Mouse (Mus musculus): Measurements from ENCODE around the gene Crim1. TPM values are rescaled to one million over a fixed set of nuclear protein-coding genes. Genes with fewer than 3 reads are reported as not detected.
"Not testable (repeated sequence)": the region's sequence is repeated elsewhere in the genome, so short reads cannot be mapped to it uniquely, and the experiment has no call there.

Crim1 gene
- polyA plus RNA-seq, 1 experiment = 19.2 TPM

DNA sequence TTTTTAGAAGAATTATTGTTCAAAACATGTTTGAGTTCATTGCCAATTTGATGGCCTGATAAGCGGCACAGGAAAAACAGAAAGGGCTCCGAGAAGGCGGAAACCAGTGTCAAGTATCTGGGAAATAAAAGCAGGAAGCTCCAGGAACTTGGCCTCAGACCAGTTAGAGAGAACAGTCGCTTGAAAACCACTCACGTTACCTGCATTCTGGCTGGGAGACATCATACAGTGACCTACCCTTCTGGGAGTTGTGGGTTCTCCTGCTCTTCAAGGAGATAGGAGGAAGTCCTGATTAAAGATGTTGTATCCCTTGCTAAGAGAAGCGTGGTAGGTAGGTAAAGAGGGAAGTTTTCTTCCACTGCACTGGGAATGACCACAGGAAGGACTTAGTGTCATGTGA, 44.7 kb downstream of the Crim1 start:
- Histone ChIP-seq H3K36me3 (ENCODE audit: control insufficient read depth, insufficient read depth, low read length) (no peaks in the 10 kb centered on the region), H3K4me3 (ENCODE audit: control insufficient read depth, insufficient read depth, low read length) (no peak overlapping the region), H3K27ac (ENCODE audit: control insufficient read depth, insufficient read depth, low read length) (no peak overlapping the region), H3K4me1 (replicated peaks; ENCODE audit: control insufficient read depth, insufficient read depth, low read length) (peaks cover 6% of the 10 kb centered on the region), H3K27me3 (ENCODE audit: control insufficient read depth, insufficient read depth, low read length) (no peaks in the 10 kb centered on the region)
- no peak for DNase-seq
- 71% methylated on average over 6 of the region's 6 CpGs for WGBS
- TF ChIP-seq CTCF (IDR thresholded peaks at IDR 0.05; ENCODE audit: borderline replicate concordance, control insufficient read depth, extremely low read depth, insufficient read depth, low read length, poor library complexity) (no peak), POLR2A (IDR thresholded peaks at IDR 0.05; ENCODE audit: control insufficient read depth, extremely low read depth, insufficient read depth, low read length, poor library complexity) (no peak)

DNA sequence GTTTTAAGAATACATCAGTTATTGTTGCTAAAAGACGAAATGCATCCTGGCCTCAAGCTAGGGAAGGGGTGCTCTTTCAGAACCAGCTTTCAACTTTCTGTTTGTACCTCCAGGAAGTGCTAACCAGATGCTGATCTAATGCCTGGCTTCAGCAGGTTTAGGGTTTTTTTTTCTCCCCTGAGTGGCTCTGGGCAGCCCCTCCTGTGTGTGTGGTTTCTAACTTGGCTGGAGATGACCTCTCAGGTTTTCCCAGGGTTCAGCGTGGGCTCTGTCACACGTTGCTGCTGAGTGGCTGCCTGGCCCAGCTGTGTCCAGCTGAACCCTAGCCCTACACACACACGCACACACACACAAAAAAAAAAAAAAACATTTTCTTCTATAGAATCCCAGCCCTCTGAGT, 45.4 kb downstream of the Crim1 start:
- DNase-seq = no peak
- TF ChIP-seq POLR2A (IDR thresholded peaks at IDR 0.05; ENCODE audit: control insufficient read depth, extremely low read depth, insufficient read depth, low read length, poor library complexity) (no peak), CTCF (IDR thresholded peaks at IDR 0.05; ENCODE audit: borderline replicate concordance, control insufficient read depth, extremely low read depth, insufficient read depth, low read length, poor library complexity) (no peak)
- Histone ChIP-seq H3K4me3 (ENCODE audit: control insufficient read depth, insufficient read depth, low read length) (no peak overlapping the region), H3K27ac (ENCODE audit: control insufficient read depth, insufficient read depth, low read length) (no peak overlapping the region), H3K36me3 (ENCODE audit: control insufficient read depth, insufficient read depth, low read length) (no peaks in the 10 kb centered on the region), H3K4me1 (replicated peaks; ENCODE audit: control insufficient read depth, insufficient read depth, low read length) (peaks cover 6% of the 10 kb centered on the region), H3K27me3 (ENCODE audit: control insufficient read depth, insufficient read depth, low read length) (no peaks in the 10 kb centered on the region)
- WGBS = 17% methylated on average over 4 of the region's 4 CpGs

DNA sequence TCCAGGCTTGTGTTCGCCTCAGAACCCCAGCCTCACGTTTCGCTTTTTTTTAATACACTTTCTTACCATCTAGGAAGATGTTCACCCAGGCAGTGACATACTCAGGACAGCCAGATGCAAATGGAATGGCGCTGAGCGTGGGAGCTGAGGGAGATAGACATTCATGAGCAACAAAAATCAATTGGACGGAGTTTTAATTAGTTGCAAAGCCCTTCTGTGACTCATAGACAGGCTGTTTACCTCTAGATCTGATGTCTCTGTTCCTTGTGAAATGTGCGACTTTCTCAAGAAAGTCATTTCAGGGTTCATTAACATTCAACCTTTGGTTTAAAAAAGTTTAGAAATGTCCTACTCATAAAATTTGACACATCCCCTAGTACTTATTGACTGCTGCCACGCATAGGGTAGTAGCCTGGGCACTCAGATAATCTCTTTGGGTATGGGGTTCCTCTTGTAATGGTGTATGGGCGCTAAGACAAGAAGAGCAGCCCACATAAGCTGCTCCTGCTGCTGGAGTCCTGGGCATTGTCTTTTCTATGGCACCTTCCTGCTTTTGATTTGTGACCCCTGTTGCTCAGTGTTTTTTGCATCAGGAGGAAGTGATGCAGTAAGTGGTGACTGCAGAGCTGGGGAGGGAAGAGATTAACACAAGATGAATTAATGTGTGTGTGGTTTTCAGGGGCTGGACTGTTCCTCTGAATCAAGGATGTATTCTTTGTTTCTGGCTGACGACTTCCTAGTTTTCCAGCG, 46.8 kb downstream of the Crim1 start:
- Histone ChIP-seq H3K27me3 (ENCODE audit: control insufficient read depth, insufficient read depth, low read length) (no peaks in the 10 kb centered on the region), H3K36me3 (ENCODE audit: control insufficient read depth, insufficient read depth, low read length) (no peaks in the 10 kb centered on the region), H3K4me3 (ENCODE audit: control insufficient read depth, insufficient read depth, low read length) (no peak overlapping the region), H3K27ac (ENCODE audit: control insufficient read depth, insufficient read depth, low read length) (no peak overlapping the region; the same call in 1 of the 2 replicates), H3K4me1 (replicated peaks; ENCODE audit: control insufficient read depth, insufficient read depth, low read length) (peaks cover 6% of the 10 kb centered on the region)
- 59% methylated on average over 11 of the region's 11 CpGs for WGBS
- DNase-seq = no peak
- TF ChIP-seq CTCF (IDR thresholded peaks at IDR 0.05; ENCODE audit: borderline replicate concordance, control insufficient read depth, extremely low read depth, insufficient read depth, low read length, poor library complexity) (no peak), POLR2A (IDR thresholded peaks at IDR 0.05; ENCODE audit: control insufficient read depth, extremely low read depth, insufficient read depth, low read length, poor library complexity) (no peak)

DNA sequence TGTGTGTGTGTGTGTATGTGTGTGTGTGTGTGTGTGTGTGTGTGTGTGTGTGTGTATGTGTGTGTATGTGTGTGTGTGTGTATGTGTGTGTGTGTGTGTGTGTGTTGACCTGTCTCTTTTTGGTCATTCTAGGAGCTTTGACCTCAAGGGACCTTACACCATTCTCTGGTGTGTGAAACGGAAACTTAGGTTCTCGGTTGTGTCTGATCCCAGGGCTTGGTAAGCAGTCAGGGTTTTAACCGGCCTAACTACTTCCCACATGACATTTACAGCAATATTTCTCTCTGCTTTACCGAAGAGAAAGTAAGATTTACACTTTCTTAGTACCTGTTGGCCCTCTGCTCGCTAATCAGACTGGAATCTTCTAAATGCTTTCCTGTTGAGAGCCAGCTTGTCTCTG, 48.1 kb downstream of the Crim1 start:
- TF ChIP-seq POLR2A (IDR thresholded peaks at IDR 0.05; ENCODE audit: control insufficient read depth, extremely low read depth, insufficient read depth, low read length, poor library complexity) = no peak
- no peak for TF ChIP-seq CTCF (IDR thresholded peaks at IDR 0.05; ENCODE audit: borderline replicate concordance, control insufficient read depth, extremely low read depth, insufficient read depth, low read length, poor library complexity)

DNA sequence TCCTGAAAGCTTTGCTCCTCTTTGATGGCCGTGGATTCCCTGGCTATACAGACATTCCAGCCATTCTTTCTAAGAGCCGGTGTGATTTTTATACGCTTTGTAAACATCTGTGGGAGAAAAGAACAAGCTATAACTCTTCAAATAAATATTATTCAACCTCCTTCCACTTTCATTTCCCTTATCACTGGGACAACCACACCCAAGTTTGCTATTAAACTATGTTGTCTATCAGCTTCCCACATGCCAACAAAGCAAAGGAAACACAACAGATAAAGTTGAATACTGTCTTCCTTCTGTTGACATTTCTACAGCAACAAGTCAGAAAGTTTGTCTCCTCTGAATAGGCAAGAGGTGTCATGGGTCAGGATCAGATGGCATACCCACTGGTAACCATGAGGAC, 48.9 kb downstream of the Crim1 start:
- H3K27ac ChIP-seq (ENCODE audit: control insufficient read depth, insufficient read depth, low read length) = no peak overlapping the region
- DNase-seq = no peak

More for the DNA sequence above, 48.1 kb downstream of the Crim1 start:
- Histone ChIP-seq H3K4me1 (replicated peaks; ENCODE audit: control insufficient read depth, insufficient read depth, low read length) (peaks cover 6% of the 10 kb centered on the region), H3K36me3 (ENCODE audit: control insufficient read depth, insufficient read depth, low read length) (no peaks in the 10 kb centered on the region), H3K4me3 (ENCODE audit: control insufficient read depth, insufficient read depth, low read length) (no peak overlapping the region), H3K27ac (ENCODE audit: control insufficient read depth, insufficient read depth, low read length) (no peak overlapping the region), H3K27me3 (ENCODE audit: control insufficient read depth, insufficient read depth, low read length) (no peaks in the 10 kb centered on the region)
- DNase-seq = no peak
- 44% methylated on average over 5 of the region's 5 CpGs for WGBS

DNA sequence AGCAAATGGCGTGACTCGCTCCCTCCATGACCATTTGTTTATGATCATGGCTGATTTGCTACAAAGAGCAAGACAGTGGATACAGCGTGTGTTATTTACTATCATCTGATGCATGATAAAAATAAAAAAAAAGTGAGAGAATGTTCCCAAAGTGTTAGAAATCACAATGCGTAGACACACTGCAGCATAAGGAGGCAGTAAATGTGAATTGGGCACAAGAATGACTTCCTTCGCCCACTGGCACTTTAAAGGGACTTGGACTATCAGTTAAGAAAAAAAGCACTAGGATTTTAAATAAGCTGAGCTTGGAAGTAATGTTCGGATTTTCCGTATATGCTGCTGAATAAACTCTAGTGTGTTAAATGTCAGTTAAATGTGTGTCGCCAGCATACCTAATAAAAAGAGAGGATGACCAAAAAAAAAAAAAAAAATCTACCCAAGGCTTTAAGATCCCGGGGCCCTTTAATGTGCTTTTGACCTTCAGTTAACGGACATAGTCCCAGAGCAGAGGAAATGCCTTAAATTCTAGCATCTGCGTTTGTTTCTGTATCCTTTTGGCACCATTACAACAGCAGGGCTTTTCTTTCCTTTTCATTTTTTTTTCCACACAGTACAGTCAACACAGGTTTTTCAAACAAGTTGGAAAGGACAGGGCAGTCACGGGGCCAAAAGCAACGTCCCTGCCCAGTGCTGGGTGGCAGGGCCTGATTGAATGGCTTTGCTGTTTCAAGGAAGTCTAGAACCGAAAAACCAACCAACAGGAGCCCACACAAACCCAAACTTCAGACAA, 50.3 kb downstream of the Crim1 start:
- Histone ChIP-seq H3K4me1 (replicated peaks; ENCODE audit: control insufficient read depth, insufficient read depth, low read length) (peaks cover 6% of the 10 kb centered on the region), H3K27me3 (ENCODE audit: control insufficient read depth, insufficient read depth, low read length) (no peaks in the 10 kb centered on the region), H3K36me3 (ENCODE audit: control insufficient read depth, insufficient read depth, low read length) (no peaks in the 10 kb centered on the region), H3K27ac (ENCODE audit: control insufficient read depth, insufficient read depth, low read length) (no peak overlapping the region), H3K4me3 (ENCODE audit: control insufficient read depth, insufficient read depth, low read length) (no peak overlapping the region)
- TF ChIP-seq CTCF (IDR thresholded peaks at IDR 0.05; ENCODE audit: borderline replicate concordance, control insufficient read depth, extremely low read depth, insufficient read depth, low read length, poor library complexity) (no peak), POLR2A (IDR thresholded peaks at IDR 0.05; ENCODE audit: control insufficient read depth, extremely low read depth, insufficient read depth, low read length, poor library complexity) (no peak)
- WGBS = 93% methylated on average over 14 of the region's 14 CpGs
- no peak for DNase-seq

More for the DNA sequence above, 48.9 kb downstream of the Crim1 start:
- Histone ChIP-seq H3K36me3 (ENCODE audit: control insufficient read depth, insufficient read depth, low read length) (no peaks in the 10 kb centered on the region), H3K4me1 (replicated peaks; ENCODE audit: control insufficient read depth, insufficient read depth, low read length) (peaks cover 6% of the 10 kb centered on the region), H3K27me3 (ENCODE audit: control insufficient read depth, insufficient read depth, low read length) (no peaks in the 10 kb centered on the region), H3K4me3 (ENCODE audit: control insufficient read depth, insufficient read depth, low read length) (no peak overlapping the region)
- TF ChIP-seq POLR2A (IDR thresholded peaks at IDR 0.05; ENCODE audit: control insufficient read depth, extremely low read depth, insufficient read depth, low read length, poor library complexity) (no peak), CTCF (IDR thresholded peaks at IDR 0.05; ENCODE audit: borderline replicate concordance, control insufficient read depth, extremely low read depth, insufficient read depth, low read length, poor library complexity) (no peak)
- 87% methylated on average over 3 of the region's 3 CpGs for WGBS

DNA sequence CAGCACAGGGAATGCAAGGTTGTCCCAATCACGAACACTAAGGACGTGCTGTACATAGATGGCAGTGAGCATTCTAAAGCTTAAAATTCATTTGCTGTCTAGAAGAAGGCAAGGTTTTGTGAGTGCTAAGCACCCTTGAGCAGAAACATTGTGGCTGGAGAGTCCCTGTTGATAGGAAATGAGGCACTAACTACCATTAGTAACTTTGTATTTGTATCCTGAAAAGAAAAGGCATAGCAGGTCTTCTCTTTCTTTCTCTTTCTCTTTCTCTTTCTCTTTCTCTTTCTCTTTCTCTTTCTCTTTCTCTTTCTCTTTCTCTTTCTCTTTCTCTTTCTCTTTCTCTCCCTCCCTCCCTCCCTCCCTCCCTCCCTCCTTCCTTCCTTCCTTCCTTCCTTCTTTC, 53.5 kb downstream of the Crim1 start:
- H3K4me3 ChIP-seq (ENCODE audit: control insufficient read depth, insufficient read depth, low read length); H3K27ac ChIP-seq (ENCODE audit: control insufficient read depth, insufficient read depth, low read length); DNase-seq; H3K27me3 ChIP-seq (ENCODE audit: control insufficient read depth, insufficient read depth, low read length); H3K4me1 ChIP-seq (replicated peaks; ENCODE audit: control insufficient read depth, insufficient read depth, low read length); H3K36me3 ChIP-seq (ENCODE audit: control insufficient read depth, insufficient read depth, low read length): not testable (repeated sequence)
- WGBS = 98% methylated on average over 2 of the region's 2 CpGs
